Mouse (Mus musculus): ENCODE results near the gene Tex30. TPM values are rescaled to one million over a fixed set of nuclear protein-coding genes. Genes with fewer than 3 reads are reported as not detected.

The Tex30 gene
- total RNA-seq (2021), result 10 to 100 TPM in 1 of 2 experiments, 1 to 10 TPM in 1; 6.8 to 13.1 TPM
- long read RNA-seq, transcript Tex30-211 (6 exons, 960 nt), result major isoform, 10 of 18 reads
- long read RNA-seq, partial matches to known transcripts, result 1 of 18 reads
- long read RNA-seq, other reads (novel, unspliced or antisense), result 6 of 18 reads

DNA sequence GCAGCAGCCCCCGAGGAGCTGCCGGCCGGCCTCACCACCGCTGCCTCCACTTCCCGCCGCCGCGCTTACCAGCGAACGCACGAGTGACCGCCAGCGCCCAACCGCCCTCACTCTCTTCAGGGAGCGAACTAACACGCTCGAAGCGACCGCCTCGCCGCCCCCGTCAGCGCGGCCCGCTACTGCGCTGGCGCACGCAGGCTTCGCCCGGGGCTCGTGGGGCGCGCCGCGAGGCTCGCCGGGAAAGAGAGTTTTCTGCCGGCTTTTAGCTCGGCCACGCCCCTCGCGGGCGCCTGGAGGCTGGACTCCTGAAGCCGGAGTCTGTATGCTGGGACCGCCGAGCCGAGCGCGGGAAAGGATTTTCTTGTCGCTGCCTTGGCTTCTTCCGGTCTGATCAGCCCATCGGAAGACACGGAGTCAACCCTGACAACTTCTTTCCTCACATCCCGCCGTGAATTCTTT lies at the start of gene Tex30:
TSS of gene Tex30 (minus strand) at position 183 of the 459 bp plus-strand sequence.
- DNase-seq (ENCODE audit: low spot score in 2 of 2), result peak; percentile 88 to 94

DNA sequence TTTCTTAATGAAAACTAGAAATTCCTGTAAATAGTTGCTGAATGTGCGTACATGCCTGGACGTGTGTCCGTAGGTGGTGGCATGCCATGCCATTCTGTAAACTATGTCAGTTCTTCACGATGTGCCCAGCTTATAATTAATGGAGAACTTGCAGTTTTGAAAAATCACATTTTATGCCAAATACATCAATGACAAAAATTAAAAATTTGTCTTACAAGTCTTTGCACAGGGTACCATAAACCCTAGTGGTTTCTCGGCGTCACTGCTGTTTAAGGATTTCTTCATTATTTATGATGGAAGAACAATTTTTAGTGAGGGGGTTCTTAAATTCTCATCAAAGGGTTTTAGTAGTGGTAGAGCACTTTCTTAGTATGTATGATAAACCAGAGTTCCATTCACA lies 46.5 kb upstream of the Tex30 start:
- DNase-seq (ENCODE audit: low spot score in 2 of 2), result no peak

DNA sequence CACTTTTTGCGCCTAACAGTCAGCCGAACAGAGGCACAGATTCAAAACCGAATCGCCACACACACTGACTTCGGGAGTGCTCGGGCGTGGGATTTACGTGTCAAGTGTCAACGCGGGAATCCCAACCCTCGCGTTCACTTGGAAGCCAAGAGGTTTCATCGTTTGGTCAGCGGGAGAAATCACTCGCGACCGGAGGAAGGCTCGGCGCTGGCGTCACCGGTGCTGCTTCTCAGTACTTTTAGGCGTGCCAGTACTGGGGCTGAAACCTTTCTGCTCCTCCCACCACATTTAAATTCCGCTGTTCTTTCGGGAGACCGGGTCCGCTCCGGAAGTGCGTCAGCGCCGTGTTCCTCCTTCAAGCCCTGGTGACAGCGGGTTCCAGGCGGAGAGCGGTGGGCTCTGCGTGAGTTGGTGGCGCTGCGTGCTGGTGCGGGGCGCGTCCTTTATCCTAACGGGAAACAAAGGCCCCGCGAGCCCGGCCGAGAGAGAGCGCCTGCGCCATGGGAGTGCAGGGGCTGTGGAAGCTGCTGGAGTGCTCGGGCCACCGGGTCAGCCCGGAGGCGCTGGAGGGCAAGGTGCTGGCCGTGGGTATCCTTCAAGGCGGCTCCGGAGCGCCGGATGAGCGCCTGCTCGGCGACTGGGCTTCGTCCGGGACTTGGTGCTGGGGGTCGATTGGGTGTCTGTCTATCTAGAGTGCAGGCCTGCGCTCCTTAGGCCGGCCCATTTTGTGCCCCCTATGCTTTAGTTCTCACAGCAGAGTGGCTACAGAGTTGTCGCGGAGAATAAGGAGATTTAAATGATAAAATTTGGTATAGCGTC lies 45.5 kb upstream of the Tex30 start, which contains the start of gene Ercc5:
TSS of gene Ercc5 (plus strand) at position 182 of the 819 bp plus-strand sequence.
- DNase-seq (ENCODE audit: low spot score in 2 of 2), result peak; percentile 80 to 88

DNA sequence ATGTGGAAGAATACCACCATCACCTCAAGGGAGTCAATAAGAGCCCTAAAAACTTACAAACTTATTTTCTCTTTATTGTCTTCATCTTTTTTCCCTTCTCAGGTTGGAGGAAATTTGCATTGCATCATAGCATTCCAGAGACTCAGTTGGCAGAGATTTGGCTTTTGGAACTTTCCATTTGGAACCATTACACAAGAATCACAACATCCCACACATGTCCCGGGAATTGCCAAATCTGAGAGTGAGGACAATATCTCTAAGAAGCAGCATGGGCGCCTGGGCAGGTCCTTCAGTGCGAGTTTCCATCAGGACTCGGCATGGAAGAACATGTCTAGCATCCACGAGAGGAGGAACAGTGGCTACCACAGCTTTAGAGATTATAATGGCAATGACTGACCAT lies 40.5 kb upstream of the Tex30 start:
- DNase-seq (ENCODE audit: low spot score in 2 of 2), result no peak

DNA sequence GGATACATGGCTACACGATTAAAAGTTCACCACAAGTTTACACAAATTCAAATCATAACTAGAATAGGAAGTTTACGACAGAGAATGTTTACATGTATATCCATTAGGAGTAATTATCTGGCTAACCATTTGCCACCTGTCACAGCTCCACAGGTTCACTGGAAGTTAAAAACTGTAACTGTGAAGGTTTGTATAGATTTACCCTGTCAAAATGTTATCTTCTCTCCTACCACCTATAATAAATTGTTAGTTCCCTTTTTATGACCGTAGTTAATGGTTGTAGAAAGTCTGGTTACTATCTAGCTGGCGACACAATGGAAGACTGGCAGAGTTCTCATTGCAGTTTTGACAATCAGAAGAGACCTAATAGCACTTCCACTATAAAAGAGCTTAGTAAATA lies 38.0 kb upstream of the Tex30 start:
- DNase-seq (ENCODE audit: low spot score in 2 of 2), result no peak

DNA sequence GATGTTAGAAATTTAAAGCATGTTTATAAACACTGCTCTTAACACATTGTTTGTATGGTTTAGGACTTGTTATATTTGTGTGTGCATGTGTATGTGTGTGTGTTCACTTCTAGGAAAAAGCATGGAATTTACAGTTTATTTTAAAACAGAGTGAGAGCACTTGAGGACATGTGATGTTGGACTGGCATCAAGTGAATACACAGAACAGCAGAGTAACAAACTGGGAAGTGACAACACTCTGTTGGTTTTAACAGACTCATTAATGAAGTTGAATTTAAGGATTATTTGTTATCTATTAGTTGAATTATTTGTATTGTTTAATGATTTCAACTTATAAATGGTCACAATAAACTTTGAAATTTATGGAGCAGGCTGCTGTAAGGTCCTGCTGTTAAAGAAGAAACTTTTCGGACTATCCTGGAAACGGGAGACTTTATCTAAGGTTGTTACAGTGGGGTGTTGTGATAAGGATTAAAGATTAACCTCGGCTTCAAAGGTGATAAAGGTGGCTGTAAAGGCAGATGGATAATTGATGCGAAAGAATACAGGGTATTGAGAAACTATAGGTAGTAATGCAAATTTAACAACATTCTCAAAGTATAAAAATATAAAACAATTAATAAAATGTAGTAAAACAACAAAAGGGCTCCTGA lies 27.8 kb upstream of the Tex30 start:
- no peak for DNase-seq (ENCODE audit: low spot score in 2 of 2)

DNA sequence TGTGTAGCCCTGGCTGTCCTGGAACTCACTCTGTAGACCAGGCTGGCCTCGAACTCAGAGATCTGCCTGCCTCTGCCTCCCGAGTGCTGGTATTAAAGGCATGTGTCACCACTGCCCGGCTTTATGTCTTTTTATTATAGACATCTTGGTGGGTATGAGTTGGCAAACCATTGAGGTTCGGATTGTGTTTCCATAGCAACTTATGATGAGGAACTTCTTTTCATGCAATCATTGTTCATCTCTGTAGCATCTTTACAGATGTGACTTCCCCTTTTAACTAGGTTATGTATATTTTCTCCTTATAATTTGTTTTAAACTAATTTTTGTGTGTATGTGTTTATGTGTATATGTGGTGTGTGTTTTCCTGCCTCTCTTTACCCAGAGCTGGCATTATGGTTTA lies 23.3 kb upstream of the Tex30 start:
- DNase-seq (ENCODE audit: low spot score in 2 of 2), result no peak

DNA sequence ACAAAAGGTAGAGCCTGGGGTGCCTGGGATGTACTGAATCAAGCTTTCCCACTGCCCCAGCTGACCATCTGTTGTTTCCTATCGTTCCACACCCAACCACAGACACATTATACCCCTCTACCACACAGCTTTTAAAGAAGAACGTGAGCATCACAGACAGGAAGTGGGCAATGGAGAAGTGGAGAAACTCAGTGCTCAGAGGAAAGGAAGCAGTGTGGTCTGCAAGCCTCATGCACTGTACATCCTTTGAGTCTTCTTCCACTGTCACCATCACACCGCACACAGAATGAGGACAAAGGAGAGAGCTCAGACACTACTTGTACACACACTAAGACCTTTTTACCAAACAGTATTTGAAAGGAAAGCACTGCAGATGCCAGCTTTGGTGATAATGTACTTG lies 20.0 kb upstream of the Tex30 start:
- no peak for DNase-seq (ENCODE audit: low spot score in 2 of 2)

DNA sequence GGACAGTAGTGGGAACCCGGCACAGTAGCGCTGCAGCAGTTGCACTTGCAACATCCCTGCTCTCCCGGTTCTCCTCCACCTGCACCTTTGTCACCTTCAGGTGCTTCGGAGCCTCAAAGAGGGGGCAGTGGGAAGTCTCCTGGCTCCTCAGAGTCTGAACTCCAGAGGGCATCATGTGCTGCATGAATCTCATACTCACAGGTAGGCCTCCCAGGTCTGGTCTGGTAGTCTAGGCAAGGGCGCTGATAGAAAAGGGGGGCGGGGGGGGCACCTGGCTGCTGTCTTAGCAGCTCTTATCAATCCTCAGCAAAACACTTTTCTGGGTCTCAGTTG lies 17.8 kb upstream of the Tex30 start:
- no peak for DNase-seq (ENCODE audit: low spot score in 2 of 2)

DNA sequence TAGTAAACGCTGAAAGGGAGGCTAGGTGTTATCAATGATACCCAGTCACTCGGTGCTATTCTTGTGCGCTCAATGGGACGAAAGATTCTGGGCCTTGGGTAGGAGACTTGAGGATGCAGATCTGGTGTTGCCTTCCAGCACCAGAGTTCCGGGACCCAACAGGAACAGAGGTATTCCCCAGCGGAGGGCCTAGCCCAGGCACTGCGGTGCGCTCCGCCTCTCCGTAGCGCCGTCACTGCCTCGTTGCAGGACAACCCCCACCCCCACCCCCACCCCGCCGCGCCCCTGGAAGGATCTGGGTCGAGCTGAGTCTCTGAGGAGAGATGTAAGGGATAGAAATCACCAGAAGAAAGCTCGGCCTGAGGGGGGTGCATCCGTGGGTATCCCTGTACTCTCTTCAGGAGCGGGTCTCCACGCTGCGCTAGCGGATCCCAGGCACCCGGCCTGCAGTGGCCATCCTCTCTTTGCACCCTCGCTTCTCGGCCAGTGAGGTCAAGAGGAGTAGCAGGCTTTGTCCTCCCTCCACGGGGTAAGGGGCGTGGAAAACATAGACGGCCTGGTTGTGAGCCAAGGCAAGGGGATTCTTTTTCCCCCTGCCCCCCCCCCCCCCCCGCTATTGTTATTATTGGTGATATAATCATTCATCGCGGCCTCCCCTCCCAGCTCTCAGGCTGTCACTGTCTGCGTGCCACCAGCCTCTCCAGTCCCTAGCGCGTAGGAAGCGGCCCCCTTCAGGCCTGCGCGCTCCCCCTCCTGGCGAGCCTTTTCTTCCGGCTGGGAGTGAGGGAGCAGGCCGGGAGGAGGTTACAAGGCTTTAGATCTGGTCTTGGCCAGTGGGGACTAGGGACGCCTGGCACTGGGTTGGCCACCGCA lies 17.2 kb upstream of the Tex30 start:
- peak; percentile 81 to 86 for DNase-seq (ENCODE audit: low spot score in 2 of 2)

DNA sequence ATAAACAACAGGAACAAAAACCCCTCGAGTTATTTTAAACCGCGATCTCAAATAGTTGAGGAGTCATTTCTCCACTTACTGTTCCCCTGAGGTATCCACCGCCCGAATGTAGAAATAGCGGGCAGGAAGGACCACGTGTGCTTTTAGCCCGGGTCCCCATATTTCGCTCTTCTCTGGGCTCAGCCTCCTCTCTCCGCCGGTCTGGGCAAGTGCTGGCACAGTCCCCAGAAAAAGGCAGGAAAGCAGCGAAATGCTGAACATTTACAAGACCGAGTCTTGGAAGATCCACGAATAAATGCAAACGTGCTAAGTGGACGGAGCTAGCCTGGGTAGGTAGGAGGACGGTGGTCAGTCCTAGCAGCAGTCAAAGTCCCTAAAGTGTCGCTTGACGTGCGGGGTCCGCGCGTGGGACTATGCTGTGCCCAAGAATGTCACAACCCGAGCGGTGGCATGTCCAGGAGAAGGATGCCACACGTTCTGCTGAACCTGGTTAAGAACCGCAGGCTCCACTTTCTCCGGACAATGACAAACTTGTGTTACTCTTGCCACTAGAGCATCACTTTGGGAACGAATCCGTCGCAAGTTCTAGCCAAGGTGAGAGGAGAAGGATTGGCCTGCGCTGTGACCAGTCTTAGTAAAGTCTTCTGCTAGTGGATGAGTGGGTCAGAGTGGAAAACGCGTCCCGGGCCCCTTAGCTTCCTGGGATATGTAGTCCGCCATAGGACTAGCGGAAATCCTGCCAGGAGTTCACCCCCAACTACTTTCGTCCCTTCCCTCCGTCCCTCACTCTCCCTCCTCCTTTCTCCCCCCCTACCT lies 16.2 kb upstream of the Tex30 start, which contains the start of the genes Kdelc1 and Bivm:
TSS of gene Kdelc1 (minus strand) at position 570 of the 816 bp plus-strand sequence.
TSS of gene Bivm (plus strand) at position 719 of the 816 bp plus-strand sequence.
- DNase-seq (ENCODE audit: low spot score in 2 of 2), result peak; percentile 83 to 86

DNA sequence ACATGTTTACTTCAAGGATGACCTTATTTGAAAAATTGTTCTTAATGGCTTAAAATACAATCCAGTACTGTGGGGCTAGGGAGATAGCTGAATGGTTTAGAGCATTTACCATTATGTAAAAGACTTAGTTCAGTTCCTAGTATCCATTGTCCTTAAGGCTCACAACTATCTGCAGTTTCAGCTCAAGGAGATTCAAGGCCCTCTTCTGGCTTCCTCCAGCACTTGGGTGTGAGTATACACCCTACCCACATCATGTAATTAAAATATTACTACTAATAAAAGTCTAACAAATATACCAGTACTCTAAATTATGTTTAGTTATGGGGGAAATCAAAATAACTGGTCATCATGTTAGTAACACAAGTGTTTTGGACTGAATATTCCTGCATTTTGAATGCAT lies 15.3 kb upstream of the Tex30 start:
- no peak for DNase-seq (ENCODE audit: low spot score in 2 of 2)

DNA sequence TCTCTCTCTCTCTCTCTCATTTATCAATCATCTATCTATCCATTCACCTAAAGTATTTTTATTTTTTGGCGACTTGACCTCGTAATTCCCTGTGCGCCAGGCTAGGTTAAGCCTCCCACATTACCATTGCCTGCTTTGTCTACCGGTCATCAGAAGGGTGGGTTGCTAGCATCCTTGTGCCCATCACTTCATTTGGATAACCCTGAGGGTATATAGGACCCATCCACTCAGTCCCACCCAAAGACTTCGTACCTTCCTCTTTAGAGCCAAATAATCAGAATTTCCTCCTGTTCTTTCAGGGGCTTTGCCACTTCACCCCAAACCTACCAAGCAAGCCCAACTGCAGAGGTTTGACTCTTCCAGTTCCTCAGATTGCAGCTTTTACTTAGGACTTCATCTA lies 698 bp upstream of the Tex30 start:
- no peak for DNase-seq (ENCODE audit: low spot score in 2 of 2)

DNA sequence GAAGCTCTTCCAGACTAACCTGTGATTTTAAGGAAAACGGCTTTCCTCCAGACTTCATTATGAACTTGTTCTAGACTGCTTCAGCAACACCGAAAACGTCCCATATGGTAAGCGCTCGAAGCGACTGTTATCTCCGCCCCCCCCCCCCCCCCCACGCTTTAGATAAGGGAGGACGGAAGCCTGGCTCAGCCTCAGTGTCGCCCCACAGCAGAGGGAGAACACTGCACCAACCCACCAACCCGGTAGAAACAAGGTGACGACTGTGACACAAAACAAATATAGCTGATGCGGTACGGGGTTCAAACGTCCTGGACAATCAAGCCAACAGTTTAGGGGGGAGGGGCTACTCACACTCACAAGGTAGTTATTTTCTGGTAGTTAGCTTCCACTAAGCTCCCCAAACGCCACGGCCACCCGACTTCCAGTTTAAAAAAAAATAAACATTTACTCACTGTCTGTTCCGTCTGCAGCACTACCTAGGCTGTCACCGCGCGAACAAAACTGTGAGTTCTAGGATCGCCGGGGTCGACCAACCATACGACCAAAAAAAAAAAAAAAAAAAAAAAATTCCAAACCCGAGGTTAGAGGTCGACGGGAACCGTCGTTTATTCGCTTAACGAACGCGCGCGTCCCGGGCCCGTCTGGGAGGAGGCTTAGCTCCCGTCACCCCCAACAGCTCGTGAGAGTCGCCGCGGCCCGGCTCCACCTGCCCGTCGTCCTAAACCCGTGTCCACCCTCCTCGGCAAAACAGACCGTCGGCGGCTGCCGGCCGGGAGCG lies 604 bp downstream of the Tex30 start:
- peak; percentile 19 to 31 for DNase-seq (ENCODE audit: low spot score in 2 of 2)

DNA sequence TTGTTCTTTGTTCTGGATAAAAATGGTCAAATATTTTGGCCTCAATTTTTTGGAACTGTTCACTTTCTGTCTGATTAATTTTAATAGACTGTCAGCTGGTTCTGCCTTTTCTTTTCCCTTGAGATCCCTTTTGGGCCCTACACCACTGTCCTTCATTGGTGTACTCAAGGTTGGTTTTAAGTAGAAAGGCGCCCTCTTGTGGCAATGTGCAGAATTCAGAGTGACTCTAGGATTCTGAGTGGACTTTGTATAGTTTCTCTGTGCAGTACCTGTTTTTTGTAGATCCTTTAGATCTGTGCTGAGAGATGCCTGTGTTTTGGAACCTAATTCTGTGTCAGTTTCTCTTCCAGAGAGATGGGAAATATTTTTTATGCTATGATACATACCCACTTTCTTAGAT lies 37.6 kb downstream of the Tex30 start:
- peak; percentile 46 to 62 for DNase-seq (ENCODE audit: low spot score in 2 of 2)

DNA sequence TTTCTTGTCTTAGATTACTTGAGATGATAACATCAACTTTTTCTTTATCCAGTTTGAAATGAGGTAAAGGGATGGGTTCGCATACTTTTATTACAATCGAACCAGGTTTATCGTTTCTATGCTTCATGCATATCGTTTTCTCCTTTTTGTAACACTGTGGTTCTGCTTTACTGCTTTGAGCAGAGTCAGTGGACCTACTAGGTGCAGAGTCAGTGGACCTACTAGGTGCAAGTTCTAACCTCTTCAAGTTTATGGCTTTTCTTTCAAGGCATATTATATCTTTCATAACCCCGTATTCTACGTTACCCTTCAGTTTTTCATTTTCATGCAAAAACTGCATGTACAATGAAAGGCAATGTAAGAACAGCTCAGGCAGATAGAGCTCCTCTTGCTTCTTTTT lies 38.8 kb downstream of the Tex30 start:
- DNase-seq (ENCODE audit: low spot score in 2 of 2), result no peak

DNA sequence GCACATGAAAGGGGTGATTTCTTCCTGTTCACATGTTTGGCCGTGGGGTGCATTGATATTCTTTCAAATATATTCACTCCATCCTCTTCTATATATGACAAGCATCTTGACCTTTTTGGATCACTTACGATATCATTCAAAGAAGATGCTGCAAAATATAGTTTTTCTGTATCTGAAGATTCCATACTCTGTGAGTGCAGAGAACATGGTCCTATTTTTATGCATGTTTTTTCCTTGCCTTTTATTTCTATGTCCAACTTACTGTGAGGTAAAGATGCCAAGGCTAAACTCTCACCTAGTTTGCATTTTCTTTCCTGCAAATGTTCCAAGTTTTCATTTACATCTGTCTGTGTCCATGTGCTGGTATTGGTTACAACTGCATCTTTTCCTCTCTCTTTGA lies 40.4 kb downstream of the Tex30 start, which contains the start of gene Gm8251:
TSS of gene Gm8251 (minus strand) at position 101 of the 400 bp plus-strand sequence.
- DNase-seq (ENCODE audit: low spot score in 2 of 2), result no peak

DNA sequence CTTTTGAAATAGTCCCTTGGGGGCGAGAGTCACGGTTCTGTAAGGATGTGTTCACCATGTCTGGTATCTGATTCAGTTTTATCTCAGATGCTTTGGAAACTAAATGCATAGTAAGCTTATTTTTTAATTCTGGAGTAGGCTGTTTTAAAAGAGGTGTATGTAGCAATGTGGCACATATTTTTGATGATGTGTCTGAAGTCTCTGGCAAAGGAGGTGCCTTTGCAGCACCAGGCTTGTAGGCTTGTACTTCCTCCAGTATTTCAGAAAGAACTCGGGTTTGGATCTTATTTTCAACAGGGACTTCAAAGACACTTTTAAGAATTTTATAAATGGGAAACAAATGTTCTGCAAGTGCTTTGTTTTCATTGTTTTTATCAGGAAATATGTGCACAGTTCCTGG lies 44.4 kb downstream of the Tex30 start:
- DNase-seq (ENCODE audit: low spot score in 2 of 2), result no peak

DNA sequence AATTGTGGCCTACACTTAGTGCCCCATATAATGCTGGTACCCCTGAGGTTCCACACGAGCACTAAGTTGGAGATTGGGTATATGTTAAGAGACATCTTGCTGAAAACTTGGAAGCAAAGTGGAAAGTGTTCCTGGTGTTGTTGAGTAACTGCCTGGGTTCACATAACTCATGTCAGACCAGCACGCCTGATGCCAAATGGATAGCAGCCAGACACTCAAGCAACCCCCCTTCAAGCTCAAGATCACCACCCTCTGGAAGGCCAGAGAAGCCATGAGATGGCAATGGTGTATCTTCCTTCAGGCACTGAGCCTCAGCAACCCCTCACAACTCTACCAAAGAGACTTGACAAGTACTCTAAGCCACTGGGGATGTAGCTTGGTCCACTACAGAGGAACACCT lies 55.7 kb downstream of the Tex30 start:
- DNase-seq (ENCODE audit: low spot score in 2 of 2), result no peak
